Mouse (Mus musculus) liver, embryonic 11.5 days (tissue): Measurements from ENCODE around the gene Kcnma1. TPM values are rescaled to one million over a fixed set of nuclear protein-coding genes. Genes with fewer than 3 reads are reported as not detected.

Source experiments
- ATAC-seq: fragments of 200-750 bp; cut with Nextera tagmentation; replicated peaks from 2 replicates; pipeline ENCODE4 v1.8.0; 2017; ENCODE audit warnings: moderate number of reproducible peaks, mild to moderate bottlenecking, moderate TSS enrichment, moderate library complexity; ENCODE audit not compliant: low FRiP score
- DNase-seq: peaks from one replicate; pipeline ENCODE4 v3.0.0-alpha.2; 2017; ENCODE audit warnings: low spot score
- H3K27ac ChIP-seq: fragments of 300-500 bp; sonication (generic); 2 replicates; pipeline ENCODE4 v1.5.1; 2014; ENCODE audit warnings: mild to moderate bottlenecking, low read depth, low read length, control low read depth
- H3K27me3 ChIP-seq: fragments of 300-500 bp; sonication (generic); replicated peaks from 2 replicates; pipeline ENCODE4 v1.6.1; 2014; ENCODE audit warnings: low read length, mixed read lengths; ENCODE audit not compliant: control insufficient read depth, insufficient read depth
- H3K36me3 ChIP-seq: fragments of 300-500 bp; sonication (generic); 2 replicates; pipeline ENCODE4 v1.6.1; 2014; ENCODE audit warnings: mild to moderate bottlenecking, low read length, moderate library complexity, mixed read lengths; ENCODE audit not compliant: control insufficient read depth, insufficient read depth
- H3K4me1 ChIP-seq: fragments of 300-500 bp; sonication (generic); replicated peaks from 2 replicates; pipeline ENCODE4 v1.6.1; 2014; ENCODE audit warnings: low read length, mixed read lengths; ENCODE audit not compliant: control insufficient read depth, insufficient read depth
- H3K4me2 ChIP-seq: fragments of 300-500 bp; sonication (generic); 2 replicates; pipeline ENCODE4 v1.6.1; 2014; ENCODE audit warnings: mild to moderate bottlenecking, control low read depth, moderate library complexity
- H3K4me3 ChIP-seq: fragments of 300-500 bp; sonication (generic); 2 replicates; pipeline ENCODE4 v1.5.1; 2014; ENCODE audit warnings: low read depth, low read length, control low read depth
- H3K9ac ChIP-seq: fragments of 300-500 bp; sonication (generic); 2 replicates; pipeline ENCODE4 v1.6.1; 2014; ENCODE audit warnings: low read depth, low read length, control low read depth
- H3K9me3 ChIP-seq: fragments of 300-500 bp; sonication (generic); 2 replicates; pipeline ENCODE4 v1.6.1; 2016; ENCODE audit warnings: low read length, inconsistent platforms, mixed read lengths; ENCODE audit not compliant: control insufficient read depth
- WGBS: fragments of 180-500 bp; shearing (Covaris S2); extraction: QIAGEN DNeasy Blood & Tissue Kit; methylation state at CpG from one replicate; pipeline ENCODE4 v1.1.7; 2014; 5-methylcytosine and 5-hydroxymethylcytosine counted together
- polyA plus RNA-seq: library from polyadenylated mRNA; unstranded; fragments of >200 nt; fragmentation: Nextera tagmentation; extraction: Ambion mirVana; gene quantifications from 2 replicates; pipeline ENCODE4 v1.2.1, GENCODE M21; 2014

The Kcnma1 gene
- 0.35 and 0.58 TPM in 2 replicates for polyA plus RNA-seq

- Histone ChIP-seq H3K27me3 (0 out of 2 replicates have a peak, but pooled peaks cover 2% of the 10 kb centered on the region), H3K36me3 (no peaks in the 10 kb centered on the region), H3K9me3 (no peaks in the 10 kb centered on the region), H3K9ac (no peak within 1 kb of the TSS), H3K4me3 (no peak within 1 kb of the TSS), H3K4me1 (no peaks in the 10 kb centered on the region), H3K27ac (no peak within 1 kb of the TSS), H3K4me2 (no peak within 1 kb of the TSS)
- ATAC-seq (no peak), DNase-seq (no peak)
- WGBS = 48% methylated on average over 3 of the region's 3 CpGs
Measured at GRCm38 (mm10) chr14:24014391-24014790, at the start of gene Kcnma1. Gene Kcnma1 (minus strand): TSS chr14:24014491.

- ATAC-seq = no peak
- WGBS = 45% methylated on average over 8 of the region's 8 CpGs
- Histone ChIP-seq H3K9ac (no peak overlapping the region), H3K9me3 (no peaks in the 10 kb centered on the region), H3K4me3 (no peak overlapping the region), H3K4me1 (no peaks in the 10 kb centered on the region), H3K27ac (no peak overlapping the region), H3K36me3 (no peaks in the 10 kb centered on the region), H3K27me3 (no peaks in the 10 kb centered on the region), H3K4me2 (no peak overlapping the region)
- no peak for DNase-seq
Measured at GRCm38 (mm10) chr14:24059747-24060146, 45.5 kb upstream of the Kcnma1 start.

- DNase-seq (no peak), ATAC-seq (no peak)
- WGBS = 78% methylated on average over 4 of the region's 4 CpGs
Measured at GRCm38 (mm10) chr14:24059287-24059686, 45.0 kb upstream of the Kcnma1 start.

GRCm38 (mm10) chr14:24051821-24052220 is 37.5 kb upstream of the Kcnma1 start:
- no peaks in the 10 kb centered on the region for H3K4me1 ChIP-seq
- H3K27ac ChIP-seq = no peak overlapping the region
- no peaks in the 10 kb centered on the region for H3K9me3 ChIP-seq
- no peak for DNase-seq
- ATAC-seq = no peak
- no peaks in the 10 kb centered on the region for H3K27me3 ChIP-seq
- no peak overlapping the region for H3K9ac ChIP-seq
- no peak overlapping the region for H3K4me2 ChIP-seq
- H3K36me3 ChIP-seq = no peaks in the 10 kb centered on the region
- H3K4me3 ChIP-seq = no peak overlapping the region
- 70% methylated on average over 2 of the region's 2 CpGs for WGBS

More at GRCm38 (mm10) chr14:24059287-24059686, 45.0 kb upstream of the Kcnma1 start:
- no peaks in the 10 kb centered on the region for H3K36me3 ChIP-seq
- no peaks in the 10 kb centered on the region for H3K4me1 ChIP-seq
- no peak overlapping the region for H3K4me2 ChIP-seq
- H3K9ac ChIP-seq = no peak overlapping the region
- H3K27ac ChIP-seq = no peak overlapping the region
- H3K4me3 ChIP-seq = no peak overlapping the region
- H3K27me3 ChIP-seq = no peaks in the 10 kb centered on the region
- no peaks in the 10 kb centered on the region for H3K9me3 ChIP-seq

- Histone ChIP-seq H3K27me3 (peaks cover 3% of the 10 kb centered on the region; the same call in 1 of the 2 replicates), H3K9me3 (no peaks in the 10 kb centered on the region), H3K36me3 (no peaks in the 10 kb centered on the region), H3K9ac (no peak overlapping the region), H3K27ac (no peak overlapping the region), H3K4me1 (no peaks in the 10 kb centered on the region), H3K4me2 (no peak overlapping the region), H3K4me3 (no peak overlapping the region)
- WGBS = 67% methylated on average over 2 of the region's 2 CpGs
- DNase-seq (no peak), ATAC-seq (no peak)
Measured at GRCm38 (mm10) chr14:24036609-24037008, 22.3 kb upstream of the Kcnma1 start.

GRCm38 (mm10) chr14:24036208-24036535 is 21.9 kb upstream of the Kcnma1 start:
- H3K4me2 ChIP-seq = no peak overlapping the region
- H3K9ac ChIP-seq = no peak overlapping the region
- H3K4me1 ChIP-seq = no peaks in the 10 kb centered on the region
- H3K4me3 ChIP-seq = no peak overlapping the region
- H3K36me3 ChIP-seq = no peaks in the 10 kb centered on the region
- no peaks in the 10 kb centered on the region for H3K9me3 ChIP-seq
- DNase-seq = no peak
- ATAC-seq = no peak
- no peak overlapping the region for H3K27ac ChIP-seq
- H3K27me3 ChIP-seq = peaks cover 3% of the 10 kb centered on the region; the same call in 1 of the 2 replicates
- 39% methylated on average over 4 of the region's 4 CpGs for WGBS

GRCm38 (mm10) chr14:24035486-24036207 is 21.4 kb upstream of the Kcnma1 start:
- Histone ChIP-seq H3K4me1 (no peaks in the 10 kb centered on the region), H3K36me3 (no peaks in the 10 kb centered on the region), H3K4me2 (no peak overlapping the region), H3K27ac (no peak overlapping the region), H3K9me3 (no peaks in the 10 kb centered on the region), H3K9ac (no peak overlapping the region), H3K27me3 (peaks cover 3% of the 10 kb centered on the region; the same call in 1 of the 2 replicates), H3K4me3 (no peak overlapping the region)
- ATAC-seq (no peak), DNase-seq (no peak)
- 17% methylated on average over 11 of the region's 11 CpGs for WGBS

GRCm38 (mm10) chr14:24032876-24033389 is 18.6 kb upstream of the Kcnma1 start:
- 79% methylated on average over 7 of the region's 7 CpGs for WGBS
- no peak overlapping the region for H3K27ac ChIP-seq
- H3K9ac ChIP-seq = no peak overlapping the region
- no peak overlapping the region for H3K4me3 ChIP-seq
- H3K36me3 ChIP-seq = no peaks in the 10 kb centered on the region
- ATAC-seq (no peak), DNase-seq (no peak)
- H3K9me3 ChIP-seq = no peaks in the 10 kb centered on the region
- H3K4me2 ChIP-seq = no peak overlapping the region
- H3K4me1 ChIP-seq = no peaks in the 10 kb centered on the region
- H3K27me3 ChIP-seq = peaks cover 3% of the 10 kb centered on the region; the same call in 1 of the 2 replicates

- no peak for DNase-seq
- Histone ChIP-seq H3K4me2 (no peak overlapping the region), H3K27me3 (peaks cover 3% of the 10 kb centered on the region; the same call in 1 of the 2 replicates), H3K27ac (no peak overlapping the region), H3K4me3 (no peak overlapping the region), H3K4me1 (no peaks in the 10 kb centered on the region), H3K9me3 (no peaks in the 10 kb centered on the region), H3K9ac (no peak overlapping the region), H3K36me3 (no peaks in the 10 kb centered on the region)
- no peak for ATAC-seq
- WGBS = 65% methylated on average over 3 of the region's 3 CpGs
Measured at GRCm38 (mm10) chr14:24032201-24032600, 17.9 kb upstream of the Kcnma1 start.
